Mouse (Mus musculus) heart, embryonic 14.5 days (tissue): ENCODE measurements around the gene Cyp11a1. TPM values are rescaled to one million over a fixed set of nuclear protein-coding genes. Genes with fewer than 3 reads are reported as not detected.

ENCODE experiments used
- ATAC-seq: fragments of 200-750 bp; cut with Nextera tagmentation; 2 replicates; pipeline ENCODE4 v1.8.0; 2017; ENCODE audit warnings: low read depth, moderate TSS enrichment; ENCODE audit not compliant: insufficient number of reproducible peaks, insufficient read depth, low FRiP score
- H3K27ac ChIP-seq, 2 experiments: fragments of 200-500 bp in 1 of 2; fragments of 300-500 bp in 1 of 2; sonication (generic) in 1 of 2; replicated peaks in 1 of 2; 2 replicates each; pipeline ENCODE4 v1.5.1; 2012 to 2014; ENCODE audit warnings: low read depth in 2 of 2, low read length in 2 of 2, control low read depth in 1 of 2, mild to moderate bottlenecking in 1 of 2, mixed read lengths in 1 of 2; ENCODE audit not compliant: control insufficient read depth in 1 of 2, insufficient read depth in 1 of 2
- H3K27me3 ChIP-seq: fragments of 300-500 bp; sonication (generic); 2 replicates; pipeline ENCODE4 v1.6.1; 2014; ENCODE audit warnings: mild to moderate bottlenecking, low read length, control low read depth; ENCODE audit not compliant: control insufficient read depth, insufficient read depth
- H3K36me3 ChIP-seq: fragments of 300-500 bp; sonication (generic); 2 replicates; pipeline ENCODE4 v1.6.1; 2014; ENCODE audit warnings: mild to moderate bottlenecking, control low read depth, low read length, mixed read lengths; ENCODE audit not compliant: control insufficient read depth, insufficient read depth
- H3K4me1 ChIP-seq, 2 experiments: fragments of 200-500 bp in 1 of 2; fragments of 300-500 bp in 1 of 2; sonication (generic) in 1 of 2; 2 replicates each; pipeline ENCODE4 v1.6.1; 2012 to 2014; ENCODE audit warnings: low read length in 2 of 2, control low read depth in 1 of 2, mixed read lengths in 1 of 2; ENCODE audit not compliant: control insufficient read depth in 2 of 2, insufficient read depth in 2 of 2
- H3K4me2 ChIP-seq: fragments of 300-500 bp; sonication (generic); 2 replicates; pipeline ENCODE4 v1.6.1; 2014; ENCODE audit warnings: mild to moderate bottlenecking, low read length
- H3K4me3 ChIP-seq, 2 experiments: fragments of 200-500 bp in 1 of 2; fragments of 300-500 bp in 1 of 2; sonication (generic) in 1 of 2; 2 replicates each; pipeline ENCODE4 v1.5.1; 2012 to 2014; ENCODE audit warnings: low read length in 2 of 2, mild to moderate bottlenecking in 2 of 2, control low read depth in 1 of 2, low read depth in 1 of 2, moderate library complexity in 1 of 2; ENCODE audit not compliant: control insufficient read depth in 1 of 2, insufficient read depth in 1 of 2
- H3K9ac ChIP-seq: fragments of 300-500 bp; sonication (generic); 2 replicates; pipeline ENCODE4 v1.6.1; 2014; ENCODE audit warnings: mild to moderate bottlenecking, low read length
- H3K9me3 ChIP-seq: fragments of 300-500 bp; sonication (generic); 2 replicates; pipeline ENCODE4 v1.6.1; 2016; ENCODE audit warnings: low read length, control low read depth; ENCODE audit not compliant: control insufficient read depth
- WGBS: fragments of 180-500 bp; shearing (Covaris S2); extraction: QIAGEN DNeasy Blood & Tissue Kit; methylation state at CpG from one replicate; pipeline ENCODE4 v1.1.7; 2014; 5-methylcytosine and 5-hydroxymethylcytosine counted together
- polyA plus RNA-seq: library from polyadenylated mRNA; unstranded; fragments of >200 nt; fragmentation: Nextera tagmentation; extraction: Ambion mirVana; gene quantifications from 2 replicates; pipeline ENCODE4 v1.2.1, GENCODE M21; 2014

The Cyp11a1 gene
- polyA plus RNA-seq, 1 experiment from 2014 or later, result 0.27 TPM

DNA sequence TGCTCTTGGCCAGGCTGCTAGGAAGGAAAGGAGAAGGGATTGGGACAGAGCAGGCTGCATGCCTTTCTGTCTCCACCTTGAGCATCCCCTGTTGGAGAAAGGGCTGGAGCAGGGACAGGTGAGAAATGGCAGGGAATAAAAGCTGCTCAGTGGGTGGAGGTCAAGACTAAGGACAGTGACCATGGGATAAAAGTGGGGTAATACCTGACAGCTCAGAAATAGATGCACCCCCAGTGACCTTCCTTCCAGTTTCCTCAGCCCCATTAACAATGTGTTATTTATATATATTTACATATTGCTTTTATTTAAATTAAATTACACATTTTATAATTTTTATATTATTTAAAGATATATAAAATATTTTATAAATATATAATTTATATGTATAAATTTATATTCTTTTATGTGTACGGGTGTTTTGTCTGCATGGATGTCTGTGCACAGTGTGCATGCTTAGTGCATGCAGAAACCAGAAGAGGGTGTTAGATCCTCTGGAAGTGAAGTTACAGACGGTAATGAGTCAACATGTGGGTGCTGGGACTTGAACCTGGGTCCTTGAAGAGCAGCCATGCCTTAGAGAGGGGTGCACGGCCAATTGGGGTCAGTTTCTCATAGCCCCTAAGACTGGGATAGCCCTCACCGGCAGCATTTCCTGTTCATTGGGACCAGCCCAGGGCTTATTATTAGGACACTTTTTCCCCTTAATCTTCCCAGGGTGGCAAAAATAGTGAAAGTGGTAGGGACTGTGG lies 42.8 kb upstream of the Cyp11a1 start:
- Histone ChIP-seq H3K9me3 (no peaks in the 10 kb centered on the region), H3K27ac (no peak overlapping the region), H3K4me3 (no peak overlapping the region), H3K4me2 (no peak overlapping the region), H3K27me3 (no peaks in the 10 kb centered on the region), H3K9ac (no peak overlapping the region), H3K4me1 (peaks cover 24 to 34% of the 10 kb centered on the region in 2 experiments), H3K36me3 (no peaks in the 10 kb centered on the region)
- ATAC-seq, result no peak
- 88% methylated on average over 4 of the region's 4 CpGs for WGBS

DNA sequence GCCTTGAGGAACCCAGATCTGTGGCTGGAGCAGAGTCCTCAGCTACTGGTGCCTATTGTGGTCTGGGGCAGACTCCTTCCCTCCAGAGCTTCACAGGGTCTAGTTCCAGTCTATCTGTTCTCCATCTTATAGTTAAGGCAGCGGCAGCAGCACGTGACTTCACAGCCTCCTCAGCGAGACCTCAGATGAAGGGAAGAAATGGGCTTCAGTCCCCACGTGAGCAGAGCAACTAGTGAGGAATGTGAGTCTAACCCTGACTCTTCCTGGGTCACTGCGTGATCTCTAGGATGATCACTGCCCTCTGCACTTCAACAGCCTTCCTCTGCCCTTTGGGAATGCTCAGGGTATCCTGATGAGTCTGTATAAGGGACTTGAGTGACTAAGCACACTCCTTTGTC lies 42.2 kb upstream of the Cyp11a1 start:
- peaks cover 24 to 34% of the 10 kb centered on the region in 2 experiments for H3K4me1 ChIP-seq
- 83% methylated on average over 5 of the region's 5 CpGs for WGBS

DNA sequence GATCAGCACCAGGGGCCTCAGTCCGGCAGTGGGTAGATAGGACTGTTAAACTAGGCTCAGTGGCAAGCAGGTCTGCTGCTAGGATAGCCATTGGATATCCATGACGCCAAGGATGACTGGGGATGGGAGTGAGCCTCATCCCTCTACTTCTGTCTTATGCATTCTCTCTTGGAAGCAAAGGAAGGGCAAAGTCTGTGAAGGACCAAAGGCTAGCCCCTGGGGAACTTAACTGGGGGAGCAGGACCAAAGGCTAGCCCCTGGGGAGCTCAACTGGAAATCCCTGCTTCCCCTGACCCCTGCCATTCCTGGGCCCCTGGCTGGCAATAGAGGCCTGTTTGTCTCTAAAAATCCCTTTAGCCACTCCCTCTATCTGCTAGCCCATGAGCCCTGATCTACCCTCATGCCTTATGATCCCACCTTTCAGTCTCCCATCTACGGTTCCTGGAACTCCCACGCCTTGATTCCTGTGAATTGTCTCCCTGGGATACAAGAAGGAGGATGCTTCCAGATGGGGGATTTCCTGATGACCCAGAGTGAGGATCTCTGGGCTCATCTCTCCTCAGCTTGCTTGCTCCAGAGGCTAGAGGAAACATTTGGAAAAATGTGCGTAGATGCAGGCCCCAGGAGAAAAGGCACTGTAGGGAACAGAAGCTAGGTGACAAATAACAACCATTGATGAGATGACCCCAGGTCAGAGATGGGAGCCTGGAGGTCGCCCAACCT lies 41.5 kb upstream of the Cyp11a1 start:
- no peak for ATAC-seq
- no peaks in the 10 kb centered on the region for H3K36me3 ChIP-seq
- no peak overlapping the region for H3K4me2 ChIP-seq
- H3K27me3 ChIP-seq, result no peaks in the 10 kb centered on the region
- WGBS, result 79% methylated on average over 6 of the region's 6 CpGs
- H3K9me3 ChIP-seq, result no peaks in the 10 kb centered on the region
- no peak overlapping the region for H3K4me3 ChIP-seq
- peaks cover 21 to 33% of the 10 kb centered on the region in 2 experiments for H3K4me1 ChIP-seq
- H3K27ac ChIP-seq, result no peak overlapping the region
- no peak overlapping the region for H3K9ac ChIP-seq

More for the DNA sequence above, 42.2 kb upstream of the Cyp11a1 start:
- Histone ChIP-seq H3K9ac (no peak overlapping the region), H3K9me3 (no peaks in the 10 kb centered on the region), H3K27ac (no peak overlapping the region), H3K36me3 (no peaks in the 10 kb centered on the region), H3K27me3 (no peaks in the 10 kb centered on the region), H3K4me3 (no peak overlapping the region), H3K4me2 (no peak overlapping the region)
- ATAC-seq, result no peak

DNA sequence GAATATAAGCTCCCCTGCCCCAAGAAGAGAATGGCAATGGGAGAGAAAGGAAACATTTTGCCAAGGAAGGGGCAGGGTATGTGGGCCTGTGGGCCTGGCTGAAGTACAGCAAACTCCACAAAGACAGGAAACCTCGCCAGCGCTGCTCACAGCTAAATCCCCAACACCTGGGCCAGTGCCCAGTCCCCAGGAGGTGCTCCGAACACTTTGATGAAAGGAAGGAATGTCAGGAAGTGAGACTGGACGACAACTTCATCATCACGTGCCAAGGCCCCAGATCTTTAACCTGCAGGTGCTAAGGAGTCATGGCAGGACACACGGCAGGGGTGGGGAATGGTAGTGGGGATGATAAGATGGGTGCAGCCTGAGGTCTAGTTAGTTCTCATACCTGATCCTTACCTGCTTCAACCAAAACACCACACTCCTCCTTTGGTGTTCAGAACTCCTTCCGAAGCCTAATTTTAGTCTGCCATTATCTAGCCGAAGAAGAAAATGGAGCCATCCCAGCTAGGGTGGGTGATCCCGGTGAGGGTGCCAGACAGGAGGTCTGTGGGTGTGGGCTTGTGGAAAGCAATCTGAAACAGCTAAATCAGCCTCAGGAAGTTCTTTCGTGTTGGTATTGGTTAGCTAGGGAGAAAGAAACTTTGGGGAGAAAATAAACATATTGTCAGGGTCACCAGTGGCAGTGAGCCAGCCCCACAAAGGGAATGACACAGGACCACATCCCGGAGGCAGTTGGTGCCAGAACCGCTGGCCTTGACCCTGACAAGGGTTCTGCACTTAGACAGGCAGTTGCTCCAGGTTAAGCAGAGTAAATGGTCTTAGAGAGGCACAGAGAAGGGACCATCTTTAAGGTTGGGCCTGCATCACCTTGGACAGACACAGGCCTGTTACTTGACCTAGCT lies 40.7 kb upstream of the Cyp11a1 start:
- H3K27ac ChIP-seq, result no peak overlapping the region

DNA sequence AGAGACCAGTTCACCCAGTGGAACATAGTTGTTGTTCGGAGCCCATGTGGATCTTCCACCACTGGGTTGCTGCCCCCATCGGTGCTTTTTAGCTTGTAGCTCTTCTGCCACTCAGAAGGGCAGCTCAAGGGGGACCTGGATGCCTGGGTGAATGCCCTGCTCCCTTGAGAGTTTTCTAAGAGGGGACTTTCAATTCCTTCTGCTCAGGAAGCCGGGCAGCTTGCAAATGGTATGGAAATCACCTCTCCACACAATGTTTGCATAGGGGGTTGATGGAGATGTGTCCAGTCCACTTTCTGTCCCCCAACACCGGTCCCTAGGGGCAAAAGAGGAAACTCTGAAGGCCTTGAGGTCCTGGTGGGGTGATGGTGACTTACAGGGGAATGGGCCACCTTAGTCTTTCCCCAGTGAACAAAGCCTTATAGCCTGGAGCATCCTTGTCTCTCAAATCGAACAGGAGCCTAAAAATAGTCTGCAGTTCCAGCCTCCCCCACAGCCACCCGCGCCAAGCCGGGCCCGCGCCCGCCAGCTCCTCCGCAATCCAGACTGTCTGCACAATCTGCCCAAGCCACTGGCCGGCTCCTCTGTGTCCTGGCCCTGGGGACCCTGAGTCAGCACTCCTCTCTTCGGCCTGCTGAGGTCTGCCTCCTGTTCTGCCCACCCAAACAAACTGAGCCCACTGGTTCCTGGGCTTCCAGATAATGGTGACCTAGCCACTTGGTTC lies 38.8 kb upstream of the Cyp11a1 start:
- no peak for ATAC-seq
- 45% methylated on average over 14 of the region's 14 CpGs for WGBS
- Histone ChIP-seq H3K4me2 (no peak overlapping the region; the same call in 1 of the 2 replicates), H3K4me1 (peaks cover 13 to 20% of the 10 kb centered on the region in 2 experiments), H3K36me3 (no peaks in the 10 kb centered on the region), H3K27me3 (no peaks in the 10 kb centered on the region), H3K9me3 (no peaks in the 10 kb centered on the region), H3K9ac (no peak overlapping the region; the same call in 1 of the 2 replicates), H3K27ac (no peak overlapping the region), H3K4me3 (no peak overlapping the region)

More for the DNA sequence above, 40.7 kb upstream of the Cyp11a1 start:
- WGBS, result 49% methylated on average over 12 of the region's 12 CpGs
- Histone ChIP-seq H3K9me3 (no peaks in the 10 kb centered on the region), H3K4me2 (no peak overlapping the region), H3K9ac (no peak overlapping the region), H3K4me3 (no peak overlapping the region), H3K27me3 (no peaks in the 10 kb centered on the region), H3K4me1 (peaks cover 13 to 26% of the 10 kb centered on the region in 2 experiments), H3K36me3 (no peaks in the 10 kb centered on the region)
- no peak for ATAC-seq

DNA sequence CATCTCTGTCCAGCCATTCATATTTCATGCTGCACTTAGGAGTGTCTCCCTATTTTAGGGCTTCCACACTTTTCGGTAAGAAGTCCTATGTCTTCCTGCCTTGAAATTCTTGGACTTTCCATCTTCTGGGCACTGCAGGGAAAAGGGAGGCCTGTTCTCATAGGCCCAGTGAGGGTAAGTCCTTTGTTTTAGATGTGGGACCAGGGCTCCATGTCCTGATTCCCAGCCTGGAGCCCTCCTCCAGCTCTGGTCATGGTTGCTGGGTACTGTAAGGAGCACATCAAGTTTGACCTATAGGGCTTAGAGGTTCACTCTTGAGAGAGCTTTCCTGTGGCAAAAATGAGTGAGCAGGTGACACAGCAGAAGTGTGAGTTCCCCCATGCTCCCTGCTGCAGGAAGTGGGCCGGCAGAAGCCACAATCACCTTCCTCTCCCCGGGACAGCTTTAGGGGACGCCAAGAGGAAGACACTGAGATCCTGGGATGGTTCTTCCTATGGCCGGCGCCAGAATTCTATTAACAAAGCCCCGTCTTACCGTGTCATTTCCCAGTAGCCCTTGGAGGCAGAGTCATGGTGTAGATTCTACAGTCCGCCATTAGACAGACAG lies 37.9 kb upstream of the Cyp11a1 start:
- Histone ChIP-seq H3K9ac (no peak overlapping the region), H3K36me3 (no peaks in the 10 kb centered on the region), H3K27ac (no peak overlapping the region), H3K4me1 (peaks cover 17 to 28% of the 10 kb centered on the region in 2 experiments), H3K4me2 (no peak overlapping the region), H3K27me3 (no peaks in the 10 kb centered on the region), H3K9me3 (no peaks in the 10 kb centered on the region), H3K4me3 (no peak overlapping the region)
- no peak for ATAC-seq
- 76% methylated on average over 9 of the region's 9 CpGs for WGBS
